Mouse (Mus musculus): ENCODE measurements around the gene Osbpl9. TPM values are rescaled to one million over a fixed set of nuclear protein-coding genes. Genes with fewer than 3 reads are reported as not detected.
A peak's percentile ranks its signal among the peaks of the same experiment; 100 is the strongest.

Gene Osbpl9
- total RNA-seq, 2 experiments from 2014 or later = 50.0 to 50.7 TPM

DNA sequence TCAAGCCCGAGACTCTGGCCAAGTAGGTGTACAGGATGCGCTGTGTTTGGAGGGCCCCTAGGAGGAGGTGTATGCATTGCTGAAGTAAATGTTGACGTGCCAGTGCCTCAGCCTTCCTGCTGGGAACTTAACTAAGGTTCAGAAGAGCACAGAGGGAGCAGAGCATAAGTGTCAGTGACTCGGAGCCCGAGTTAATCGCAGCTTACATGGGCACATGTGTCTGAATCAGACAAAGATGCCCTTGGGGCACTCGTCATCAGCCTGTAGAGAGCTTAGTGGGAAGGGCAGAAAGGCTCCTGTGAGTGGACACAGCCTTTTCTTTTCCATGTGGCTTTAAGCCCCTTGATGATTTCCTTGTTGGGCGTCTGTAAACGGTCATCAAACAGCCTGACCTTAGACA lies 148.1 kb downstream of the Osbpl9 start:
- no peak for DNase-seq (ENCODE audit: extremely low spot score in 1 of 2, low spot score in 1 of 2)

- DNase-seq (ENCODE audit: extremely low spot score in 1 of 2, low spot score in 1 of 2) = no peak
Observed at GRCm38 (mm10) chr4:109052282-109052681, 149.8 kb downstream of the Osbpl9 start.

GRCm38 (mm10) chr4:109048258-109048657 lies 153.8 kb downstream of the Osbpl9 start:
- no peak for DNase-seq (ENCODE audit: extremely low spot score in 1 of 2, low spot score in 1 of 2)

DNA sequence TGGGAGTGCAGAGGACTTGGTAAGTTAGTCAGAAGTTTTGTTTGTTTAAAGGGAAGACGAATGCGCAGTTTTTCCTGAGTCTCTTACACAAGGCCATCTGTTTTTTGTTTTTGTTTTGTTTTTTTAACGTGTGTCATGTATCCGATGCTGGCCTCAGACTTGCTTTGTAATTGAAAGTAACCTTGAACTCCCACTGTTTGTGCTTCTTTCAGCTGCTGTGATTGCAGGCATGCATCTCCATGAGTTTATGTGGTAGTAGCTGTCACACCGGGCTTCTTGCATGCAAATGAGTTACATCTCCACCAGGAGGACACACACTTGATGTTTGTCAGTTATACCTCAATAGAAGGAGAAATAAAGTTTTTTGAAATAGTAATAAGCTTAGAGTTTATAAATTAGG lies 158.3 kb downstream of the Osbpl9 start:
- DNase-seq (ENCODE audit: extremely low spot score in 1 of 2, low spot score in 1 of 2) = no peak

GRCm38 (mm10) chr4:109043294-109043693 lies 158.8 kb downstream of the Osbpl9 start:
- no peak for DNase-seq (ENCODE audit: extremely low spot score in 1 of 2, low spot score in 1 of 2)

DNA sequence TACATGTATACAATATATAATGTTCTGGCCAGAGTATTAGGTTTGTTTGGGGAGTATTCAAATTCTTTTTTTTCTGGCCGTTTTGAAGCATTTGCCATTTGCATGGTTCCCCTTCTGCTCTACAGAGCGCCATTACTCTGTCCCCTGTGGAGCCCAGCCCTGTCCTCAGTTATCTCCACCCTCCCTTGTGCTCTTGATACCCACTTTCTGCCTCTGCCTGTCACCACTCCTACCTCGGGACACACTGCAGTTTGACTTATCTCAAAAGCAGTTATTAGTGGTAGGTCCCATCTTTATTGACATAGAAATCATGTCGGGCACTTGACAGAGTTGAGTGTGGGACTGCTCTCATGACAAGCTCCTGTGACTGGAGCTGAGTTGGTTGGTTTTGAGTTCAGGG lies 159.3 kb downstream of the Osbpl9 start:
- DNase-seq (ENCODE audit: extremely low spot score in 1 of 2, low spot score in 1 of 2) = no peak

GRCm38 (mm10) chr4:109036327-109036726 lies 165.7 kb downstream of the Osbpl9 start:
- peak in 1 of 2 experiments; percentile 60 for DNase-seq (ENCODE audit: extremely low spot score in 1 of 2, low spot score in 1 of 2)

GRCm38 (mm10) chr4:109030266-109030665 lies 171.8 kb downstream of the Osbpl9 start:
- DNase-seq (ENCODE audit: extremely low spot score in 1 of 2, low spot score in 1 of 2) = no peak

- DNase-seq (ENCODE audit: extremely low spot score in 1 of 2, low spot score in 1 of 2) = no peak
Observed at GRCm38 (mm10) chr4:109029857-109030256, 172.2 kb downstream of the Osbpl9 start.

- DNase-seq (ENCODE audit: extremely low spot score in 1 of 2, low spot score in 1 of 2) = no peak
Observed at GRCm38 (mm10) chr4:109026543-109026942, 175.5 kb downstream of the Osbpl9 start.

GRCm38 (mm10) chr4:109025061-109025460 lies 177.0 kb downstream of the Osbpl9 start:
- DNase-seq (ENCODE audit: extremely low spot score in 1 of 2, low spot score in 1 of 2) = no peak

- DNase-seq (ENCODE audit: extremely low spot score in 1 of 2, low spot score in 1 of 2) = no peak
Observed at GRCm38 (mm10) chr4:109021976-109022375, 180.1 kb downstream of the Osbpl9 start.

- DNase-seq (ENCODE audit: extremely low spot score in 1 of 2, low spot score in 1 of 2) = no peak
Observed at GRCm38 (mm10) chr4:109019301-109019700, 182.8 kb downstream of the Osbpl9 start.

- no peak for DNase-seq (ENCODE audit: extremely low spot score in 1 of 2, low spot score in 1 of 2)
Observed at GRCm38 (mm10) chr4:109017441-109017840, 184.6 kb downstream of the Osbpl9 start.

DNA sequence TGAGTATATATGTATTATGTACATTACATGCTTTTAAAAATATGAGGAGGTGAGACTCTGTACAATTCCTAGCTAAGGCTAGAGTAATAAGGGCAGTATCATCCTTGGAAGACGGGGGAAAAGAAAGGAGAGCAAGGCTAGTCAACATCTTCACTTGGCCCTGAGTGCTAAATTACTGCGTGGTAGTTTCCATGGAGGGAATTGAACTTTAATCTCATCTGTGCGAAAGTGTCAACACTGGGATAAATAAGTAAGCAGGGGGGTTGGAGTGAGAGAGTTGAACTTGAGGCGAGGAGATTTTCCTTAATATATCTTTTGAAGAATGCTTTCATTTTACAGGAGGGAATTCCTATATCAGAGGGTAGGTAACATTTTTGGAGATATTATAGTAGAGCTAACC lies 188.0 kb downstream of the Osbpl9 start:
- no peak for DNase-seq (ENCODE audit: extremely low spot score in 1 of 2, low spot score in 1 of 2)

Small RNA genes within 50 kb of the gene (microRNA-seq; reads per million reads assigned to microRNA genes)
- 0 reads per million in 2 experiments for gene Mir761

Other genes with a start within 250 kb of the Osbpl9 start
- 100 to 1,000 TPM in 1 of 2 experiments, 10 to 100 TPM in 1; 99.5 to 136 TPM for gene Nrd1, start 201.6 kb downstream of the Osbpl9 start, total RNA-seq (2021)
- gene Calr4, start 32.2 kb upstream of the Osbpl9 start, total RNA-seq (2021) = 1 to 10 TPM in 1 of 2 experiments, under 1 TPM in 1; 0.87 to 1.2 TPM
- gene Eps15, start 78.0 kb upstream of the Osbpl9 start, total RNA-seq (2021) = 100 to 1,000 TPM; 230 to 241 TPM
- 1 to 10 TPM; 1.1 to 1.9 TPM for gene Ttc39a, start 204.4 kb upstream of the Osbpl9 start, total RNA-seq (2021)